Mouse (Mus musculus) ovary, postnatal 36 days (tissue): ENCODE measurements around the gene Gmds.

Experiments
- DNase-seq: peaks from one replicate; pipeline ENCODE4 v3.0.0; 2022; ENCODE audit warnings: low spot score, mixed read lengths

Gmds gene

GRCm38 (mm10) chr13:32161567-32161966, 177.0 kb downstream of the Gmds start:
- no peak for DNase-seq

- DNase-seq: no peak
These were observed 180.3 kb downstream of the Gmds start for GRCm38 (mm10) chr13:32158240-32158639.

GRCm38 (mm10) chr13:32145916-32146315, 192.6 kb downstream of the Gmds start:
- DNase-seq: no peak

GRCm38 (mm10) chr13:32145179-32145578, 193.4 kb downstream of the Gmds start:
- DNase-seq: no peak

GRCm38 (mm10) chr13:32143651-32144050, 194.9 kb downstream of the Gmds start:
- DNase-seq: no peak

GRCm38 (mm10) chr13:32134663-32135273, 203.8 kb downstream of the Gmds start:
- DNase-seq: no peak

GRCm38 (mm10) chr13:32129970-32130369, 208.6 kb downstream of the Gmds start:
- DNase-seq: no peak

GRCm38 (mm10) chr13:32118386-32118785, 220.2 kb downstream of the Gmds start:
- DNase-seq: no peak

GRCm38 (mm10) chr13:32115468-32115867, 223.1 kb downstream of the Gmds start:
- no peak for DNase-seq

GRCm38 (mm10) chr13:32113875-32114274, 224.7 kb downstream of the Gmds start:
- DNase-seq: no peak

GRCm38 (mm10) chr13:32088303-32088977, 250.1 kb downstream of the Gmds start:
- no peak for DNase-seq

GRCm38 (mm10) chr13:32080520-32081249, 257.9 kb downstream of the Gmds start:
- DNase-seq: no peak

GRCm38 (mm10) chr13:32073630-32074029, 264.9 kb downstream of the Gmds start:
- no peak for DNase-seq

GRCm38 (mm10) chr13:32055321-32055720, 283.2 kb downstream of the Gmds start:
- DNase-seq: no peak

GRCm38 (mm10) chr13:32053587-32053986, 285.0 kb downstream of the Gmds start:
- DNase-seq: no peak

GRCm38 (mm10) chr13:32047980-32048959, 290.3 kb downstream of the Gmds start:
- no peak for DNase-seq

- no peak for DNase-seq
These were observed 291.6 kb downstream of the Gmds start for GRCm38 (mm10) chr13:32046961-32047360.

GRCm38 (mm10) chr13:32042748-32043147, 295.8 kb downstream of the Gmds start:
- DNase-seq: no peak

GRCm38 (mm10) chr13:32040822-32041221, 297.7 kb downstream of the Gmds start:
- DNase-seq: no peak

GRCm38 (mm10) chr13:32036902-32037301, 301.6 kb downstream of the Gmds start:
- DNase-seq: no peak

GRCm38 (mm10) chr13:32034799-32035448, 303.6 kb downstream of the Gmds start:
- no peak for DNase-seq
